Mouse (Mus musculus) gastrocnemius, postnatal 14 days (tissue): ENCODE measurements at regions not wholly inside any gene's neighbourhood (a gene's known extent, or its start where the extent isn't known, plus 50 kb on each side); places are given as distances from the start of the nearest gene placed in this dataset.

ENCODE experiments used
- DNase-seq: peaks from one replicate; pipeline ENCODE4 v3.0.0; 2021; ENCODE audit warnings: mixed read lengths
- intact Hi-C: fragments of 180-260 bp; cut with DNase I; formaldehyde crosslinking; loops from one replicate; pipeline ENCODE4 v1.15.1; 2025; ENCODE audit warnings: low total_unique reads

GRCm38 (mm10) chr17:87571345-87571932, 64.3 kb upstream of the Epcam start:
- intact Hi-C loops, result loop anchor here (5.0 kb wide), 1 partner anchor 254 kb away; no protein-coding TSS in a partner anchor
- peak; percentile 90 for DNase-seq

DNA sequence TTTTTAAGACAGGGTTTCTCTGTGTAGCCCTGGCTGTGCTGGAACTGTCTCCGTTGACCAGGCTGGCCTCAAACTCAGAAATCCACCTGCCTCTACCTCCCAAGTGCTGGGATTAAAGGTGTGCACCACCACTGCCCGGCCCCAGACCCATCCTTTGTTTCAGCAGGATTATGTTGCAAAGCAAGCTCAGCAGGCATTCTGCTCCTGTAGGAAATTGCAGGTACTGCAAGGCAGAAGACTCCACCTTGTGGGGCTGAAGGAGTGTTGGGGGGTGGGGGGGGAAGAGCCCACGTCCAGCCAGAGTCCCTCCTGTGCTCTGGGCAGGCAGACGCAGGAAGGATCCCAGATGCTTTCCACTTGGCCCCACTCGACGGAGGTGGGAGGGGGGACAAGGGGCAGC, 52.2 kb upstream of the Epcam start:
- no peak for DNase-seq

DNA sequence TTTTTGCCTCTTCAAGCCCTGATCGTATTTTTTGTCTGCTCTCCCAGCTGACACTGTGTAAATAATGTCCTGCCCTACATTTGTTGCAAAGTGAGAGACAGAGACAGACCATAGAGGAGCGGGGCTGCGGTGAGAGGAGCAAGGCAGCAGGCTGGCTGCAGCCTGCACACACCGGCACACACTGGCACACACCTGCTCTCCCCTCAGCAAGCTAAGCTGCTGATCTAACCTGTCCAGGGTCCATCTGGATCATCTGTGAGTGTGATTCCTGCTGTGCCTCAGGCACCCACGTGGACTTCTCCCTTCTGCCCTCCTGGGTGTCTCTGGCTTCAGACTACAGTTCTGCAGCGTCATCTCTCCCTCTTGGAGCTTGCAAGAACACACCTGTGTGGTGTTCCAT, 50.4 kb upstream of the Epcam start:
- intact Hi-C loops, result no loop called here
- no peak for DNase-seq

More for the DNA sequence above, 52.2 kb upstream of the Epcam start:
- intact Hi-C loops, result no loop called here
